Mouse (Mus musculus): ENCODE measurements at regions not wholly inside any gene's neighbourhood (a gene's known extent, or its start where the extent isn't known, plus 50 kb on each side); places are given as distances from the start of the nearest gene placed in this dataset.

DNA sequence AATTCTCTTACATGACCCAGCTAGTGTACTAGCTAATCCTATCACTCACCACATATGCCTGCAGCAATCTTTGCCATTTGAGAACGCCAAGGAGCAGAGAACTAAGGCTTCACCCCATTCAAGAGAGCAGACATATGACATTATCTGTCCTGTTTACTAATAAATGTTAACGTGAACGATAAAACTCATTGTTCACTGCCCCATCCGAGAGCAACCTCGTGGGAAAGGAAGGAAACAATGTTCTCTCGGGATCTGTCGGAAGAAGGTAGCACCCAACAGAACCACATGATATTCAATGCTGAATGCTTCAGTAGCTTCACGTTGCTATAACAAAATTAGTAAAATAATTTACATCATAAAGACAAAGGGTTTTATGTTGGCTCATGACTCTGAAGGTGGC lies 163.6 kb downstream of the Qdpr start:
- TF ChIP-seq CTCF (IDR thresholded peaks at IDR 0.05; ENCODE audit: control insufficient read depth, insufficient read depth, low read length) (no peak), POLR2A (IDR thresholded peaks at IDR 0.05; ENCODE audit: borderline replicate concordance, control insufficient read depth, low read depth, low read length) (no peak)
